Mouse (Mus musculus): ENCODE measurements at regions not wholly inside any gene's neighbourhood (a gene's known extent, or its start where the extent isn't known, plus 50 kb on each side); places are given as distances from the start of the nearest gene placed in this dataset.

GRCm38 (mm10) chr12:71601091-71601690 lies 229.7 kb upstream of the Daam1 start:
- Histone ChIP-seq H3K27ac (replicated peaks) (peak overlapping the region; percentile 62; the same call in 1 of the 2 replicates), H3K9me3 (no peaks in the 10 kb centered on the region), H3K4me1 (replicated peaks) (peaks cover 19% of the 10 kb centered on the region), H3K9ac (no peak overlapping the region), H3K4me2 (no peak overlapping the region), H3K27me3 (no peaks in the 10 kb centered on the region), H3K4me3 (no peak overlapping the region), H3K36me3 (no peaks in the 10 kb centered on the region)
- WGBS: 59% methylated on average over 8 of the region's 8 CpGs
- peak; percentile 74; the same call in 1 of the 2 replicates for ATAC-seq (ENCODE audit: low read depth)

- H3K4me1 ChIP-seq (replicated peaks): peaks cover 21% of the 10 kb centered on the region
- H3K27me3 ChIP-seq: no peaks in the 10 kb centered on the region
- H3K4me2 ChIP-seq: no peak overlapping the region
- no peak overlapping the region for H3K27ac ChIP-seq (replicated peaks)
- H3K9ac ChIP-seq: no peak overlapping the region
- H3K36me3 ChIP-seq: no peaks in the 10 kb centered on the region
- ATAC-seq (ENCODE audit: low read depth): no peak
- H3K4me3 ChIP-seq: no peak overlapping the region
- no peaks in the 10 kb centered on the region for H3K9me3 ChIP-seq
- 91% methylated on average over 10 of the region's 10 CpGs for WGBS
These were observed 227.7 kb upstream of the Daam1 start for GRCm38 (mm10) chr12:71603136-71603535.

DNA sequence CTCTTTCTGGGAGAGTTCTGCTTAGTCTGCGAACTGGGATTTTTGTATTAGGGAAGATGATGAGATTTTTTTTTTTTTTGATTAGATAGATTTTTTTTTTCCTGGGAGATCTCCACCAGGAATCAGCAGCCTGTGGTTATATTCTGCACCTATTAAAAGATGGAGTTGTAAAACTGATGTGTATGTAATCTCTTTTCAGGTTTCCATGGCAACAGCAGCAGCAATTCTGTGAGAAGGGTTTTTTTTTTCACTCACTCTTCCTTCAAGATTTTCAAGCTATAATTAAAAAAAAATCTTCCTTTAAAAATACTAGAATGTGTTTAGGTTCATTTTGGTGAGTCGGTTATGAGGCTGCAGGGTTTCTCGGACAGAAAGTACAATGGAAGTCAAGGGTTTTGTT lies 224.5 kb upstream of the Daam1 start:
- 72% methylated on average over 3 of the region's 3 CpGs for WGBS
- Histone ChIP-seq H3K27me3 (no peaks in the 10 kb centered on the region), H3K4me2 (no peak overlapping the region), H3K9ac (no peak overlapping the region), H3K4me3 (no peak overlapping the region), H3K27ac (replicated peaks) (peak overlapping the region; percentile 56; the same call in 1 of the 2 replicates), H3K4me1 (replicated peaks) (peaks cover 8% of the 10 kb centered on the region; the same call in 1 of the 2 replicates), H3K36me3 (no peaks in the 10 kb centered on the region), H3K9me3 (no peaks in the 10 kb centered on the region)
- no peak for ATAC-seq (ENCODE audit: low read depth)

DNA sequence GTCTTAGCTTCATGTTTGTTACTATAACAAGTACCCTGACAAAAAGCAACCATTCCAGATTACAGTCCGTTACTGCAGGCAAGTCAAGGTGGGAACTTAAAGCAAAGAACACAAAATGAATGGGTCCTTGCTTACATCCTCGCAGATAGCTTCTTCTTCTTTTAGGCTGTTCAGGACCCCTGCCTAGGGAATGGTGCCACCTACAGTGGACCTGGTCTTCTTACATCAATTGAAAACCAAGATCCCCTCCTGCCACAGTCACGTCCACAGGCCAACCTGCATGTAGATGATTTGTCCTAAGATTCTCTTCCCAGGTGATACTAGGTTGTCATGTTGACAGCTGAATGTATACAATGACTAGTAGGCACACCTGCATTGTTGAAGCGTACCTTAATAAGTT lies 222.9 kb upstream of the Daam1 start:
- no peaks in the 10 kb centered on the region for H3K9me3 ChIP-seq
- WGBS: 92% methylated on average over 4 of the region's 4 CpGs
- H3K27me3 ChIP-seq: no peaks in the 10 kb centered on the region
- H3K4me2 ChIP-seq: no peak overlapping the region
- H3K27ac ChIP-seq (replicated peaks): no peak overlapping the region
- H3K4me1 ChIP-seq (replicated peaks): 0 out of 2 replicates have a peak, but pooled peaks cover 3% of the 10 kb centered on the region
- no peak for ATAC-seq (ENCODE audit: low read depth)
- no peak overlapping the region for H3K9ac ChIP-seq
- H3K4me3 ChIP-seq: no peak overlapping the region
- no peaks in the 10 kb centered on the region for H3K36me3 ChIP-seq

DNA sequence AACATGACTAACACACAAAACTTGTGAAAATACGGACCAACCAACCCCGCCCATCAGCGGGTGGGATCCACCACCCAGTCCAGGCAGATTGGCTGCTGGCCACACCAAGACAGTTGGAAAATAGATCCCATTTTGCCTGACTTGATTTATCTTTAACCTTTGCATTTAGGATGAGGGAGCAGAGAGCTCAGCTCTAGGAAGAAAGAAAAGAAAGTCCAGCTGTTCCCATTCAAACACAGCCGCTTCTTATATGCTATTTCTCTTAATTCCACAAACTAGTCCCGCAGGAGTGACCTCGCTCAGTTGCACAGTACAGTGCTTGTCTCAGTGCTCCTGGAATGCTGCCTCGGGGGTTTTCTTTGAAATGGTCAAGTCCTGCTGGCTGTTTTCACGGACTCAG lies 217.6 kb upstream of the Daam1 start:
- Histone ChIP-seq H3K36me3 (no peaks in the 10 kb centered on the region), H3K4me2 (no peak overlapping the region), H3K9me3 (no peaks in the 10 kb centered on the region), H3K27me3 (no peaks in the 10 kb centered on the region), H3K9ac (no peak overlapping the region), H3K4me3 (no peak overlapping the region), H3K4me1 (replicated peaks) (0 out of 2 replicates have a peak, but pooled peaks cover 3% of the 10 kb centered on the region), H3K27ac (replicated peaks) (no peak overlapping the region)
- WGBS: 51% methylated on average over 8 of the region's 8 CpGs
- no peak for ATAC-seq (ENCODE audit: low read depth)

DNA sequence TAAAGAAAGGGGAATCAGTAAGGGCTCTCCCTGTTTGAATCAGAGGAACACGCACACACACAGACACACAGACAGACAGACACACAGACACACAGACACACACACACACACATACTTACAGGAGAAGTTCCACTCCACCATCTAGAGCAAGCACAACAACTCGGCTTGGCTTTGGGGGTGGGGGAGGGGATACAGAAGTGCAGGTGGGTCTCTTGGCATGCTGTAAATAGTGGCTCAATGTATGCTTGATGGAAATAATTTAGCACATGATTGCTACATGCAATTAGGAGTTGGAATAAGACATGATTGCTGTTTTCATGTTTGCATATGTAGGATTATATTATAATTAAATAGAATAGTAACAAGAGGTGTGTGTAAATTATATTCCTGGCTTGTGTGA lies 215.9 kb upstream of the Daam1 start:
- Histone ChIP-seq H3K4me1 (replicated peaks) (peaks cover 3% of the 10 kb centered on the region; the same call in 1 of the 2 replicates), H3K9me3 (no peaks in the 10 kb centered on the region), H3K4me3 (no peak overlapping the region), H3K27ac (replicated peaks) (no peak overlapping the region), H3K9ac (no peak overlapping the region), H3K27me3 (no peaks in the 10 kb centered on the region), H3K36me3 (no peaks in the 10 kb centered on the region), H3K4me2 (no peak overlapping the region)
- no peak for ATAC-seq (ENCODE audit: low read depth)
- 84% methylated on average over 2 of the region's 2 CpGs for WGBS

GRCm38 (mm10) chr12:71615383-71615782 lies 215.5 kb upstream of the Daam1 start:
- peaks cover 3% of the 10 kb centered on the region; the same call in 1 of the 2 replicates for H3K4me1 ChIP-seq (replicated peaks)
- no peak for ATAC-seq (ENCODE audit: low read depth)
- no peak overlapping the region for H3K4me3 ChIP-seq
- H3K4me2 ChIP-seq: no peak overlapping the region
- H3K27me3 ChIP-seq: no peaks in the 10 kb centered on the region
- no peaks in the 10 kb centered on the region for H3K36me3 ChIP-seq
- H3K9me3 ChIP-seq: no peaks in the 10 kb centered on the region
- no peak overlapping the region for H3K9ac ChIP-seq
- WGBS: 70% methylated on average over 2 of the region's 2 CpGs
- H3K27ac ChIP-seq (replicated peaks): no peak overlapping the region

DNA sequence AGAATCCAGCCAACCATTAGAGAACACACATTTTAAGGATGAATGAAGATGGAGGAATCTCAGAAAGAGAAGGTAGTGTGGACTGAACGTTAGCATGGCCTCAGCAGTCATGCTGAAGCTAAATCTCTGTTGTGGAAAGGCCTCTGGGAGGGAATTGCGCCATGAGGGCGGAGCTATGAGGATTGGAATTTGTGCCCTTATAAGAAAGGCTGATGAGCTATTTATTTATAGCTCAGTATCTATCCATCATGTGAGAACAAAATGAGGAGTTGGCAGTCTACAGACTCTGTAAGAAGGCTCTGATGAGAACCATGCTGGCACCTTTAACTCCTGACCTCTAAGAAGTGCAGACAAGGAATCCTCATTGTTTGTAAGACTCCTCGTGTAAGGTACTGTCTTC lies 214.8 kb upstream of the Daam1 start:
- 85% methylated on average over 4 of the region's 4 CpGs for WGBS
- Histone ChIP-seq H3K4me1 (replicated peaks) (peaks cover 3% of the 10 kb centered on the region; the same call in 1 of the 2 replicates), H3K4me3 (no peak overlapping the region), H3K9ac (no peak overlapping the region), H3K36me3 (no peaks in the 10 kb centered on the region), H3K4me2 (no peak overlapping the region), H3K27ac (replicated peaks) (no peak overlapping the region), H3K27me3 (no peaks in the 10 kb centered on the region), H3K9me3 (no peaks in the 10 kb centered on the region)
- ATAC-seq (ENCODE audit: low read depth): no peak

- no peak for ATAC-seq (ENCODE audit: low read depth)
- Histone ChIP-seq H3K27me3 (no peaks in the 10 kb centered on the region), H3K9ac (no peak overlapping the region), H3K9me3 (no peaks in the 10 kb centered on the region), H3K4me2 (no peak overlapping the region), H3K27ac (replicated peaks) (no peak overlapping the region), H3K4me3 (no peak overlapping the region), H3K4me1 (replicated peaks) (peaks cover 10% of the 10 kb centered on the region), H3K36me3 (no peaks in the 10 kb centered on the region)
- 87% methylated on average over 6 of the region's 6 CpGs for whole genome bisulfite sequencing
These were observed 212.4 kb upstream of the Daam1 start for GRCm38 (mm10) chr12:71618466-71618865.

GRCm38 (mm10) chr12:71618956-71619355 lies 211.9 kb upstream of the Daam1 start:
- Histone ChIP-seq H3K4me2 (no peak overlapping the region), H3K9ac (no peak overlapping the region), H3K4me1 (replicated peaks) (peaks cover 9% of the 10 kb centered on the region), H3K9me3 (no peaks in the 10 kb centered on the region), H3K27ac (replicated peaks) (no peak overlapping the region), H3K4me3 (no peak overlapping the region), H3K27me3 (no peaks in the 10 kb centered on the region), H3K36me3 (no peaks in the 10 kb centered on the region)
- no peak for ATAC-seq (ENCODE audit: low read depth)
- WGBS: 89% methylated on average over 8 of the region's 8 CpGs

DNA sequence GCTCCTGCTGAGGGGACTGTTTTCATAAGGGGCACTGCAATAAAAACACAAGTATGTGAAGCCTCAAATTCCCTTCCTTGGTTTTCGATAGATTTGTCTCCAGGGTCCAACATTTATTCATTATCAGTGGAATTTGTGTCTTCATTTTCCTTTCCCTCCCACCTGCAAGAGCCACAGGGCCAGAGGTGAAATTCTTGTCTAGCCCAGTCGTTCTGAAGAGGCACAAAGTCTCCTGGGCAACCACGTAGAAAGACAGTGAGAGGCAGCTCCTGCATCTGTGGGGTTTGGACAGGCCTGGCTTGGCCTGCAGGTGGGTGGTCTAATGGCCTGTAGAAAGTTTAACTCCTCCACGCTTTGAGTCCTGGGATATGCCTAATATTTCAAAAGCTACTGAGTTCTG lies 211.3 kb upstream of the Daam1 start:
- H3K4me3 ChIP-seq: no peak overlapping the region
- peaks cover 14% of the 10 kb centered on the region for H3K4me1 ChIP-seq (replicated peaks)
- no peaks in the 10 kb centered on the region for H3K27me3 ChIP-seq
- H3K9me3 ChIP-seq: no peaks in the 10 kb centered on the region
- ATAC-seq (ENCODE audit: low read depth): no peak
- no peaks in the 10 kb centered on the region for H3K36me3 ChIP-seq
- H3K4me2 ChIP-seq: no peak overlapping the region
- WGBS: 42% methylated on average over 4 of the region's 4 CpGs
- H3K27ac ChIP-seq (replicated peaks): no peak overlapping the region
- no peak overlapping the region for H3K9ac ChIP-seq

DNA sequence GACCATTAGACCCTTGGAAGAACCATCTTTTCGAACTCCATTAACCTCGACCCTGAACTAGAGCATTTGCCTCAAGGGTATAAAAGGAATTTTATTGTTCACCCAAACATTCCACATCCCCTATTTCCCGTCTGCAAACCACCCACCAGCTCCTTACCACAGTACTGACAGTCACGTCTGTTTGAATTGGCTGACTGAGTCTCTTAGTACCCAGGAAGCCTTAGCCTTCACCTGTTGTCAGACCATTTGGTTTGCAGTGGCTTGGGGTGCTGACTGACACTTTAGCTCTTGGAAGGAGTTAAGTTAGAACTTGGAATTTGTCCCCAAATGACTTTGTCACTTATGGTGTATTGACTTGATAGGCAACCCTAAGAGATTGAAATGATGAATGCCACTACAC lies 209.3 kb upstream of the Daam1 start:
- Histone ChIP-seq H3K27me3 (no peaks in the 10 kb centered on the region), H3K4me1 (replicated peaks) (peaks cover 21% of the 10 kb centered on the region), H3K9ac (no peak overlapping the region), H3K9me3 (no peaks in the 10 kb centered on the region), H3K36me3 (no peaks in the 10 kb centered on the region), H3K27ac (replicated peaks) (no peak overlapping the region), H3K4me2 (no peak overlapping the region), H3K4me3 (no peak overlapping the region)
- WGBS: 53% methylated on average over 4 of the region's 4 CpGs
- ATAC-seq (ENCODE audit: low read depth): no peak

GRCm38 (mm10) chr12:71622761-71623160 lies 208.1 kb upstream of the Daam1 start:
- WGBS: 86% methylated on average over 2 of the region's 2 CpGs
- H3K27me3 ChIP-seq: no peaks in the 10 kb centered on the region

More at GRCm38 (mm10) chr12:71622761-71623160, 208.1 kb upstream of the Daam1 start:
- H3K27ac ChIP-seq (replicated peaks): no peak overlapping the region
- no peaks in the 10 kb centered on the region for H3K9me3 ChIP-seq
- H3K4me2 ChIP-seq: no peak overlapping the region
- peaks cover 32% of the 10 kb centered on the region for H3K4me1 ChIP-seq (replicated peaks)
- no peak overlapping the region for H3K9ac ChIP-seq
- H3K4me3 ChIP-seq: no peak overlapping the region
- ATAC-seq (ENCODE audit: low read depth): no peak
- H3K36me3 ChIP-seq: no peaks in the 10 kb centered on the region

Measured in neural tube, embryonic 13.5 days (tissue).